8 mouse cellular contexts compared by ENCODE assay signal in the genomic region with DNA sequence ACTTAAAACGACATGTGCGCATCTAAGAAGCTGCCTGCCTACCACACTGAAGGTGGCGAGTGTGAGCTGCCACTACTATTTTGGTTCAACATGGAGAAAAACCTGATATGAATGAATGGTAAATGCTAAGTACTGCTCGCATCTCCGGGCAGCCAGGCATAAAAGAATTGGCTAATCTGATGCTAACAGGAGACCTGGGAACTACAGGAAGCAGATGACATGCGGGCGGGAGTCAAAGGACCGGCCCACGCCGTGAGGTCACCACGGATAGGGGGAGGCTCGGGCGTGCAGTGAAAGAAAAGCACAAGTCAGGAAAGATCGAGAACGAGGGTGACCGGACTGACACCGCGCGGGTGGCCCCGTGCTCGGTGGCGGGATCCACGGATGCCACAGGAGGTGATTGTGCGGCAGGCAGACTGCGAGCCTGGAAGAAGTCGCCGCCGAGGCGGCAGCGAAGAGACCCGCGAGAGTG. TPM values are rescaled to one million over a fixed set of nuclear protein-coding genes. Genes with fewer than 3 reads are reported as not detected.
DNase-seq lines count a peak whose midpoint lies in the region; ATAC-seq and TF ChIP-seq lines count a peak whose summit lies in the region.

No protein-coding gene starts in this region.

- peak; percentile 75 for DNase-seq in A20 (ENCODE audit: low read depth, low spot score)
- peak; percentile 78 for DNase-seq in adrenal gland, postnatal 14 days
- DNase-seq in embryonic facial prominence, embryonic 11.5 days (ENCODE audit: low spot score), result peak; percentile 45
- peak; percentile 56 to 64 for DNase-seq in heart, adult 2 months
- DNase-seq in kidney, adult 18-20 months, result peak; percentile 61
- DNase-seq in spleen, postnatal 14 days (ENCODE audit: low spot score in 2 of 2), result peak; percentile 11 to 23

- peak; percentile 31; the same call in 1 of the 2 replicates for TF ChIP-seq CTCF in heart, adult 2 months (IDR thresholded peaks at IDR 0.05)

- H3K4me1 ChIP-seq in embryonic facial prominence, embryonic 11.5 days (ENCODE audit: control insufficient read depth, insufficient read depth, low read length), result no peaks in the 10 kb centered on the region
- H3K4me1 ChIP-seq in heart, adult 2 months (ENCODE audit: control insufficient read depth, insufficient read depth, low read length), result peaks cover 3% of the 10 kb centered on the region
- peaks cover 11% of the 10 kb centered on the region for H3K4me1 ChIP-seq in limb, embryonic 15.5 days
- H3K4me1 ChIP-seq in midbrain, embryonic 15.5 days, result peaks cover 11% of the 10 kb centered on the region

- no peaks in the 10 kb centered on the region for H3K27me3 ChIP-seq in embryonic facial prominence, embryonic 11.5 days (ENCODE audit: control insufficient read depth, insufficient read depth, low read length)
- H3K27me3 ChIP-seq in heart, adult 2 months (ENCODE audit: control insufficient read depth, insufficient read depth, low read length), result no peaks in the 10 kb centered on the region
- H3K27me3 ChIP-seq in limb, embryonic 15.5 days, result peaks cover 8% of the 10 kb centered on the region; the same call in 1 of the 2 replicates
- no peaks in the 10 kb centered on the region; the same call in 1 of the 2 replicates for H3K27me3 ChIP-seq in midbrain, embryonic 15.5 days (replicated peaks)

- no peak for TF ChIP-seq EP300 in heart, adult 2 months (IDR thresholded peaks at IDR 0.05; ENCODE audit: insufficient read depth, low read depth, low read length)

- 1% methylated on average over 32 of the region's 32 CpGs for WGBS in embryonic facial prominence, embryonic 11.5 days
- under 1% methylated on average over 32 of the region's 32 CpGs for WGBS in heart, adult 2 months
- WGBS in limb, embryonic 15.5 days, result 1% methylated on average over 32 of the region's 32 CpGs
- under 1% methylated on average over 32 of the region's 32 CpGs for WGBS in midbrain, embryonic 15.5 days

- H3K27ac ChIP-seq in embryonic facial prominence, embryonic 11.5 days (replicated peaks; ENCODE audit: low read depth, low read length), result no peak overlapping the region
- H3K27ac ChIP-seq in heart, adult 2 months, result peak overlapping the region; percentile 50
- 0 out of 2 replicates have a peak overlapping the region, but pooled peaks have one; percentile 40 for H3K27ac ChIP-seq in limb, embryonic 15.5 days
- H3K27ac ChIP-seq in midbrain, embryonic 15.5 days, result peak overlapping the region; percentile 28; the same call in 1 of the 2 replicates

- H3K9ac ChIP-seq in embryonic facial prominence, embryonic 11.5 days (replicated peaks; ENCODE audit: low read length), result peak overlapping the region; percentile 73
- H3K9ac ChIP-seq in heart, adult 2 months (ENCODE audit: low read depth, low read length), result peak overlapping the region; percentile 58
- H3K9ac ChIP-seq in limb, embryonic 15.5 days, result peak overlapping the region; percentile 60
- H3K9ac ChIP-seq in midbrain, embryonic 15.5 days, result peak overlapping the region; percentile 55

- H3K4me3 ChIP-seq in embryonic facial prominence, embryonic 11.5 days (ENCODE audit: low read depth, low read length), result peak overlapping the region; percentile 87
- H3K4me3 ChIP-seq in heart, adult 2 months, result peak overlapping the region; percentile 86
- peak overlapping the region; percentile 93 for H3K4me3 ChIP-seq in limb, embryonic 15.5 days
- H3K4me3 ChIP-seq in midbrain, embryonic 15.5 days, result peak overlapping the region; percentile 79

- peak; percentile 62; the same call in 1 of the 2 replicates for ATAC-seq in embryonic facial prominence, embryonic 11.5 days (replicated peaks; ENCODE audit: insufficient number of reproducible peaks, low FRiP score, low TSS enrichment, low read depth)
- no peak for ATAC-seq in limb, embryonic 15.5 days (ENCODE audit: insufficient number of reproducible peaks, low FRiP score, low TSS enrichment, low read depth)
- ATAC-seq in midbrain, embryonic 15.5 days (replicated peaks), result peak; percentile 77

- H3K9me3 ChIP-seq in embryonic facial prominence, embryonic 11.5 days (replicated peaks; ENCODE audit: control insufficient read depth, low read length), result no peaks in the 10 kb centered on the region
- H3K9me3 ChIP-seq in limb, embryonic 15.5 days, result no peaks in the 10 kb centered on the region
- no peaks in the 10 kb centered on the region for H3K9me3 ChIP-seq in midbrain, embryonic 15.5 days

- H3K4me2 ChIP-seq in embryonic facial prominence, embryonic 11.5 days (ENCODE audit: low read depth, low read length), result peak overlapping the region; percentile 92
- peak overlapping the region; percentile 92 for H3K4me2 ChIP-seq in limb, embryonic 15.5 days
- H3K4me2 ChIP-seq in midbrain, embryonic 15.5 days, result peak overlapping the region; percentile 98

- intact Hi-C loops in heart, adult 2 months (cut with DNase I), result loop anchor here (10.0 kb wide), 1 partner anchor 594 kb away; no protein-coding TSS in a partner anchor

- H3K79me2 ChIP-seq in heart, adult 2 months (replicated peaks; ENCODE audit: control insufficient read depth, insufficient read depth, low read length), result no peaks in the 10 kb centered on the region

- no peak for TF ChIP-seq POLR2A in heart, adult 2 months (IDR thresholded peaks at IDR 0.05; ENCODE audit: insufficient read depth, low read depth, low read length)

- no peaks in the 10 kb centered on the region for H3K36me3 ChIP-seq in embryonic facial prominence, embryonic 11.5 days (replicated peaks; ENCODE audit: control insufficient read depth, insufficient read depth, low read depth, low read length)
- no peaks in the 10 kb centered on the region for H3K36me3 ChIP-seq in heart, adult 2 months (ENCODE audit: control insufficient read depth, insufficient read depth, low read length)
- H3K36me3 ChIP-seq in limb, embryonic 15.5 days, result no peaks in the 10 kb centered on the region
- H3K36me3 ChIP-seq in midbrain, embryonic 15.5 days (replicated peaks), result no peaks in the 10 kb centered on the region

RNA-seq across cellular contexts. Expression of gene Shq1, which starts 0.6 kb away (rescaled TPM):
- total RNA-seq in adrenal gland, postnatal 14 days (2021), result 8.3 and 8.4 TPM in 2 replicates
- polyA plus RNA-seq in embryonic facial prominence, embryonic 11.5 days (2014; fragmentation: Nextera tagmentation; extraction: Ambion mirVana), result 17.5 and 21.7 TPM in 2 replicates
- 1 to 10 TPM; 3.3 to 3.6 TPM for total RNA-seq in heart, adult 2 months (2021)
- polyA plus RNA-seq in heart, adult 2 months (2012; rRNA removed), result 2.0 and 2.6 TPM in 2 replicates
- polyA plus RNA-seq in limb, embryonic 15.5 days (2015; fragmentation: Nextera tagmentation; extraction: Ambion mirVana), result 14.3 and 14.4 TPM in 2 replicates
- 9.2 and 10.7 TPM in 2 replicates for polyA plus RNA-seq in midbrain, embryonic 15.5 days (2015; fragmentation: Nextera tagmentation; extraction: Ambion mirVana)

RNA-seq across cellular contexts. Expression of gene Gxylt2, which starts 34.1 kb away (rescaled TPM):
- total RNA-seq in adrenal gland, postnatal 14 days (2021), result 0.85 and 2.2 TPM in 2 replicates
- polyA plus RNA-seq in embryonic facial prominence, embryonic 11.5 days (2014; fragmentation: Nextera tagmentation; extraction: Ambion mirVana), result 6.6 and 6.9 TPM in 2 replicates
- total RNA-seq in heart, adult 2 months (2021), result 1 to 10 TPM; 2.2 to 3.1 TPM
- 2.0 and 2.9 TPM in 2 replicates for polyA plus RNA-seq in heart, adult 2 months (2012; rRNA removed)
- 18.6 and 23.0 TPM in 2 replicates for polyA plus RNA-seq in limb, embryonic 15.5 days (2015; fragmentation: Nextera tagmentation; extraction: Ambion mirVana)
- polyA plus RNA-seq in midbrain, embryonic 15.5 days (2015; fragmentation: Nextera tagmentation; extraction: Ambion mirVana), result 1.2 and 1.6 TPM in 2 replicates

Comparison
In these comparisons a context has a peak if more than half of its experiments do, and no peak if none do; other contexts are left out.
1. DNase-seq: peak in every context shown above with its lines; median percentile 78 in adrenal gland, postnatal 14 days; 75 in A20; 61 in kidney, adult 18-20 months; 60 in heart, adult 2 months; 45 in embryonic facial prominence, embryonic 11.5 days; 17 in spleen, postnatal 14 days.